Mouse (Mus musculus): ENCODE measurements around the gene Ankrd33. TPM values are rescaled to one million over a fixed set of nuclear protein-coding genes. Genes with fewer than 3 reads are reported as not detected.
A peak's percentile ranks its signal among the peaks of the same experiment; 100 is the strongest.

Ankrd33 gene
- total and polyA plus RNA-seq, 2 experiments: not detected

DNA sequence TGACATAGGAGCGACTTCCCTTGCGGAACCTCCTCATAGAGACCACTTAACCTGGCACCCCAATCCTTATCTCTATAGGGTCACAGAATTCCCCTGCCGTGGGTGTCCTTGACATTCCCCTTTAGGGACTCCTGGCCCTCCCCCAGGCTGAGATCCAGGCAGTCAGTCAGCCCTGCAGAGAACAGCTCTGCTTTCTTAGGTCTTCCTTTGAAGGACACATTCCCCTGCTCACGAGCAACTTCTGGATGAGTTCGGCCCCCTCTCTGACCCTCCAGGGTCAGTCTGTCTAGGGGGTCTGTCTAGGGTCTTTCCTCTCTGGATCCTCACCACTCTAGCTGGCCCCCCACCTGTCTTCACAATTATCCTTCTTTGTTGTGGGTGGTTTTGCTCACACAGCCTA, 13.9 kb downstream of the Ankrd33 start:
- DNase-seq (ENCODE audit: extremely low read depth, low read depth, low spot score): no peak
- Histone ChIP-seq H3K79me2 (ENCODE audit: control insufficient read depth, insufficient read depth, low read length) (no peaks in the 10 kb centered on the region), H3K27ac (replicated peaks; ENCODE audit: insufficient read depth, low read depth, low read length) (no peak overlapping the region), H3K9ac (ENCODE audit: low read depth, low read length) (no peak overlapping the region), H3K27me3 (ENCODE audit: control insufficient read depth, insufficient read depth, low read length) (0 out of 2 replicates have a peak, but pooled peaks cover 2% of the 10 kb centered on the region), H3K4me3 (ENCODE audit: insufficient read depth, low read depth, low read length) (no peak overlapping the region), H3K4me1 (ENCODE audit: control insufficient read depth, insufficient read depth, low read length) (peaks cover 2% of the 10 kb centered on the region; the same call in 1 of the 2 replicates), H3K36me3 (ENCODE audit: control insufficient read depth, insufficient read depth, low read length) (no peaks in the 10 kb centered on the region)
- no peak for TF ChIP-seq POLR2A (IDR thresholded peaks at IDR 0.05; ENCODE audit: extremely low read depth, insufficient read depth, low read length)
- 20% methylated on average over 5 of the region's 5 CpGs for WGBS

GRCm38 (mm10) chr15:101131498-101131897, 15.9 kb downstream of the Ankrd33 start:
- H3K4me3 ChIP-seq (ENCODE audit: insufficient read depth, low read depth, low read length): no peak overlapping the region
- no peaks in the 10 kb centered on the region for H3K36me3 ChIP-seq (ENCODE audit: control insufficient read depth, insufficient read depth, low read length)

DNA sequence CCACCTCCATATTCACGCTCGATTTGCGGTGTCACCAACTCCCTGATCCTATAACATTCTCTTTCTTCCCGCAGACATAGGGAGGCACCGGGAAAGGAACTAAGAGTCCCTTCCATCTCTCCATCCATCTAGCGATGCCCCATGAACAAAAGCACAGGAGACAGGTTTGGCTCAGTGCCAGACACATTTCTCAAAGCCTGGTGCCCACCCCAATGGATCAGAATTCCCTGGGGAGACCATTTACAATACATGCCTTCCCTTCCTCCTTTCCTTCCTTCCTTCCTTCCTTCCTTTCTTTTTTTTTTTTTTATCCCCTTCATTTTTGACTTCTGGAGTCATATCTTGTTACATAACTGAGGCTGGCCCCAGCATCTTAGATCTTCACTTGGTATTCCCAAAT, 16.5 kb downstream of the Ankrd33 start:
- Histone ChIP-seq H3K4me1 (ENCODE audit: control insufficient read depth, insufficient read depth, low read length) (peaks cover 2% of the 10 kb centered on the region; the same call in 1 of the 2 replicates), H3K4me3 (ENCODE audit: insufficient read depth, low read depth, low read length) (no peak overlapping the region), H3K27ac (replicated peaks; ENCODE audit: insufficient read depth, low read depth, low read length) (no peak overlapping the region), H3K9ac (ENCODE audit: low read depth, low read length) (no peak overlapping the region), H3K27me3 (ENCODE audit: control insufficient read depth, insufficient read depth, low read length) (0 out of 2 replicates have a peak, but pooled peaks cover 2% of the 10 kb centered on the region), H3K79me2 (ENCODE audit: control insufficient read depth, insufficient read depth, low read length) (no peaks in the 10 kb centered on the region), H3K36me3 (ENCODE audit: control insufficient read depth, insufficient read depth, low read length) (no peaks in the 10 kb centered on the region)
- TF ChIP-seq CTCF (IDR thresholded peaks at IDR 0.05; ENCODE audit: low read depth, low read length) (no peak), POLR2A (IDR thresholded peaks at IDR 0.05; ENCODE audit: extremely low read depth, insufficient read depth, low read length) (no peak)
- WGBS: 75% methylated on average over 6 of the region's 6 CpGs
- no peak for DNase-seq (ENCODE audit: extremely low read depth, low read depth, low spot score)

More at GRCm38 (mm10) chr15:101131498-101131897, 15.9 kb downstream of the Ankrd33 start:
- Histone ChIP-seq H3K79me2 (ENCODE audit: control insufficient read depth, insufficient read depth, low read length) (no peaks in the 10 kb centered on the region), H3K9ac (ENCODE audit: low read depth, low read length) (no peak overlapping the region), H3K27me3 (ENCODE audit: control insufficient read depth, insufficient read depth, low read length) (0 out of 2 replicates have a peak, but pooled peaks cover 2% of the 10 kb centered on the region), H3K4me1 (ENCODE audit: control insufficient read depth, insufficient read depth, low read length) (peaks cover 2% of the 10 kb centered on the region; the same call in 1 of the 2 replicates), H3K27ac (replicated peaks; ENCODE audit: insufficient read depth, low read depth, low read length) (no peak overlapping the region)
- no peak for TF ChIP-seq CTCF (IDR thresholded peaks at IDR 0.05; ENCODE audit: low read depth, low read length)
- no peak for TF ChIP-seq POLR2A (IDR thresholded peaks at IDR 0.05; ENCODE audit: extremely low read depth, insufficient read depth, low read length)
- WGBS: 56% methylated on average over 11 of the region's 11 CpGs
- no peak for DNase-seq (ENCODE audit: extremely low read depth, low read depth, low spot score)

DNA sequence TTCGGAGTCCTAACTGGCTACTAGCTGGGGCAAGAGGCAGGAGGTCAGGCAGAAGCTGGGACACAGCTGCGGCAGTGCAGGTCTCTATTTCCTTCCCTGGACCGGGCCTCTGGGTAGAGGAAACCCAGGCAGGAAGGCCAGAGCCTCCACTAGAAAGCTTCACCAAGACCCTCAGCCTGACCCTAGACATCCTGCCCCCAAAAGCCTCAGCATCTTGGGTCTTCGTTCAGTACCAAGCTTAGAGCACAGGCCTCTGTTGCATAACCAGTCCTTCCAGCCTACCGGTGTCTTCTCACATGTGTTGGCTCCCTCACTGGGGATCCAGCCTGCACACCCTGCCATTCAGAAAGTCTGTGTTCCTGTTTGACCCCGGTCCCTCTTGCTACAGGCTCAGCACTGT, 17.2 kb downstream of the Ankrd33 start:
- WGBS: 69% methylated on average over 6 of the region's 6 CpGs
- Histone ChIP-seq H3K9ac (ENCODE audit: low read depth, low read length) (no peak overlapping the region), H3K27ac (replicated peaks; ENCODE audit: insufficient read depth, low read depth, low read length) (no peak overlapping the region), H3K27me3 (ENCODE audit: control insufficient read depth, insufficient read depth, low read length) (0 out of 2 replicates have a peak, but pooled peaks cover 2% of the 10 kb centered on the region), H3K4me1 (ENCODE audit: control insufficient read depth, insufficient read depth, low read length) (peaks cover 2% of the 10 kb centered on the region; the same call in 1 of the 2 replicates), H3K4me3 (ENCODE audit: insufficient read depth, low read depth, low read length) (no peak overlapping the region), H3K36me3 (ENCODE audit: control insufficient read depth, insufficient read depth, low read length) (no peaks in the 10 kb centered on the region), H3K79me2 (ENCODE audit: control insufficient read depth, insufficient read depth, low read length) (no peaks in the 10 kb centered on the region)
- no peak for DNase-seq (ENCODE audit: extremely low read depth, low read depth, low spot score)
- TF ChIP-seq CTCF (IDR thresholded peaks at IDR 0.05; ENCODE audit: low read depth, low read length) (no peak), POLR2A (IDR thresholded peaks at IDR 0.05; ENCODE audit: extremely low read depth, insufficient read depth, low read length) (no peak)

GRCm38 (mm10) chr15:101133993-101134704, 18.6 kb downstream of the Ankrd33 start:
- 56% methylated on average over 15 of the region's 15 CpGs for WGBS
- Histone ChIP-seq H3K27ac (replicated peaks; ENCODE audit: insufficient read depth, low read depth, low read length) (no peak overlapping the region), H3K4me1 (ENCODE audit: control insufficient read depth, insufficient read depth, low read length) (peaks cover 2% of the 10 kb centered on the region; the same call in 1 of the 2 replicates), H3K36me3 (ENCODE audit: control insufficient read depth, insufficient read depth, low read length) (no peaks in the 10 kb centered on the region), H3K9ac (ENCODE audit: low read depth, low read length) (no peak overlapping the region), H3K4me3 (ENCODE audit: insufficient read depth, low read depth, low read length) (no peak overlapping the region; the same call in 1 of the 2 replicates), H3K79me2 (ENCODE audit: control insufficient read depth, insufficient read depth, low read length) (no peaks in the 10 kb centered on the region), H3K27me3 (ENCODE audit: control insufficient read depth, insufficient read depth, low read length) (0 out of 2 replicates have a peak, but pooled peaks cover 2% of the 10 kb centered on the region)
- TF ChIP-seq POLR2A (IDR thresholded peaks at IDR 0.05; ENCODE audit: extremely low read depth, insufficient read depth, low read length) (no peak), CTCF (IDR thresholded peaks at IDR 0.05; ENCODE audit: low read depth, low read length) (no peak)
- DNase-seq (ENCODE audit: extremely low read depth, low read depth, low spot score): no peak

- peak overlapping the region; percentile 6; the same call in 1 of the 2 replicates for H3K4me3 ChIP-seq (ENCODE audit: insufficient read depth, low read depth, low read length)
- H3K27ac ChIP-seq (replicated peaks; ENCODE audit: insufficient read depth, low read depth, low read length): no peak overlapping the region
- WGBS: 72% methylated on average over 8 of the region's 8 CpGs
Observed at GRCm38 (mm10) chr15:101135405-101135804, 19.9 kb downstream of the Ankrd33 start.

More at GRCm38 (mm10) chr15:101135405-101135804, 19.9 kb downstream of the Ankrd33 start:
- Histone ChIP-seq H3K4me1 (ENCODE audit: control insufficient read depth, insufficient read depth, low read length) (no peaks in the 10 kb centered on the region), H3K27me3 (ENCODE audit: control insufficient read depth, insufficient read depth, low read length) (no peaks in the 10 kb centered on the region), H3K36me3 (ENCODE audit: control insufficient read depth, insufficient read depth, low read length) (no peaks in the 10 kb centered on the region), H3K9ac (ENCODE audit: low read depth, low read length) (no peak overlapping the region), H3K79me2 (ENCODE audit: control insufficient read depth, insufficient read depth, low read length) (no peaks in the 10 kb centered on the region)
- TF ChIP-seq CTCF (IDR thresholded peaks at IDR 0.05; ENCODE audit: low read depth, low read length): no peak
- TF ChIP-seq POLR2A (IDR thresholded peaks at IDR 0.05; ENCODE audit: extremely low read depth, insufficient read depth, low read length): no peak
- DNase-seq (ENCODE audit: extremely low read depth, low read depth, low spot score): no peak
